Mouse (Mus musculus) bone marrow, adult 2 months (tissue): ENCODE data around the gene Ncmap.

Source experiments
- CTCF ChIP-seq: fragments of 200-500 bp; IDR thresholded peaks from 2 replicates; pipeline ENCODE4 v1.5.1; 2011; ENCODE audit warnings: low read length, control low read depth; ENCODE audit not compliant: control insufficient read depth, insufficient read depth
- POLR2A ChIP-seq: fragments of 200-500 bp; IDR thresholded peaks from 2 replicates; pipeline ENCODE4 v1.6.1; 2011; ENCODE audit warnings: low read depth, mild to moderate bottlenecking, control low read depth, low read length, borderline replicate concordance; ENCODE audit not compliant: control insufficient read depth

- TF ChIP-seq CTCF (no peak), POLR2A (no peak)
Observed at GRCm38 (mm10) chr4:135361722-135362121, 36.3 kb downstream of the Ncmap start.
